Mouse (Mus musculus) cerebellum, adult (tissue): Measurements from ENCODE around the gene Clec4d.
"Not testable (repeated sequence)": the region's sequence is repeated elsewhere in the genome, so short reads cannot be mapped to it uniquely, and the experiment has no call there.

Experiments used
- ATAC-seq: cut with Nextera tagmentation; 2 replicates; pipeline ENCODE4 v1.9.2; 2017; ENCODE audit warnings: mild to moderate bottlenecking, moderate library complexity, mixed read lengths; ENCODE audit not compliant: insufficient number of reproducible peaks, low FRiP score, low TSS enrichment

The Clec4d gene

GRCm38 (mm10) chr6:123306315-123306714 lies 44.4 kb downstream of the Clec4d start:
- ATAC-seq: not testable (repeated sequence)

- no peak for ATAC-seq
Observed at GRCm38 (mm10) chr6:123308033-123308432, 46.1 kb downstream of the Clec4d start, which contains the start of gene Vmn2r19. Gene Vmn2r19, plus strand, starts transcription at chr6:123308333.
